Mouse (Mus musculus): ENCODE measurements around the gene Comt.

Comt gene

DNA sequence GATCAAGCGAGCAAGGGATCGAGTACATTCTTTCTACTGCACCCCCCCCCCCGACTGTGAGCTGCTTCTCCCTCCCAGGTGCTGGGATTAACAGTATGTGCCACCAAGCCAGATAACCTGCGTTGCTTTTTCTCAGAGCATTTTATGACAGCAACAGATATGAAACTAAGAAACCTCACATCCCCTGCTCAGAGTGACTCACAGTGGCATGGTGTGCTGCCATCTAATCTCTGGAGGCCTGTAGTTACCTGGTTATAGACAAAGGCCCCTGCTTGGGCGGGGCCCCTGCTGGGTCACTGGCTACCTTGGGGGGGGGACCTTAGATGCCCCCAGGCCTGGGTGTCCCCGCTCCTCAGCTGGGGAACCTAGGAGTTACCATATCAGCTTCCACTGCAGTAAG, 68.7 kb downstream of the Comt start:
- no peak for DNase-seq (ENCODE audit: low spot score)

DNA sequence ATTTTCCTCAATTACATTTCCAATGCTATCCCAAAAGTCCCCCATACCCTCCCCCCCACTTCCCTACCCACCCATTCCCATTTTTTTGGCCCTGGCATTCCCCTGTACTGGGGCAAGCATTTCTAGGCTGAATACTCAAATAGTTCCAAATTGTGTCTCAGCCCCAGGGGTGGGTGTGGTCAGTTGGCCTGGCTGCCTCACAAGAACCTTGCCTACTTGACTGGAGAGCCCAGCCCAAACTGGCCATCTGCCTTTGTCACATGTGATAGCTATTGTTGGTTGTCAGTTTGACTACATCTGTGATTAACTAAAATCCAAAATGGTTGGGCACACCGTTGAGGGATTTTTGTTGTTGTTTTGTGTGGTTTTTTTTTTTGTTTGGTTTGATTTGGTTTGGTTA, 69.7 kb downstream of the Comt start:
- no peak for DNase-seq (ENCODE audit: low spot score)
